Mouse (Mus musculus): ENCODE data around the gene Osbpl11. TPM values are rescaled to one million over a fixed set of nuclear protein-coding genes. Genes with fewer than 3 reads are reported as not detected.
"Not testable (repeated sequence)": the region's sequence is repeated elsewhere in the genome, so short reads cannot be mapped to it uniquely, and the experiment has no call there.

The Osbpl11 gene
- polyA plus RNA-seq, 1 experiment = 5.6 TPM

GRCm38 (mm10) chr16:33154992-33155391 is 29.9 kb upstream of the Osbpl11 start:
- no peaks in the 10 kb centered on the region; the same call in 1 of the 2 replicates for H3K4me1 ChIP-seq (ENCODE audit: control insufficient read depth, insufficient read depth, low read length)
- TF ChIP-seq POLR2A (IDR thresholded peaks at IDR 0.05; ENCODE audit: borderline replicate concordance, control insufficient read depth, low read depth, low read length) = no peak
- no peak for TF ChIP-seq CTCF (IDR thresholded peaks at IDR 0.05; ENCODE audit: control insufficient read depth, insufficient read depth, low read length)

DNA sequence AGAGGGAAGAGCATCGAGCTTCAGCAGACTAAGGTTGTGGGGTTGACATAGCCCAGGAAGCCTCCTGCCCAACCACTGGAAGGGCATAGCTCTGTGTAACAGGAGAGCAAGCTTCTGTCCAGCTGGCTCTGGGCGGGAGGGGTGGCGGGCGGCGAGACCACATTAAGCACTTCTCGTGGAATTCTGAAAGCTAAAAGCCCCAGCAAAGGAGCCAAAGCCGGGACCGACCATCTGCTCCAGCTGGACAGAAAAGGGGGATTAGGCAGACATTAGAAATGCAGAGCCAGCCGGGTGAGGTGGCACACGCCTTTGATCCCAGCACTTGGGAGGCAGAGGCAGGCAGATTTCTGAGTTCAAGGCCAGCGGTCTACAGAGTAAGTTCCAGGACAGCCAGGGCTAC is 26.9 kb upstream of the Osbpl11 start:
- 85% methylated on average over 11 of the region's 11 CpGs for WGBS
- Histone ChIP-seq H3K4me1 (ENCODE audit: control insufficient read depth, insufficient read depth, low read length) (no peaks in the 10 kb centered on the region; the same call in 1 of the 2 replicates), H3K4me3 (replicated peaks; ENCODE audit: control insufficient read depth, low read depth, low read length) (no peak overlapping the region), H3K27ac (ENCODE audit: control insufficient read depth, insufficient read depth, low read depth, low read length, poor library complexity) (no peak overlapping the region)
- no peak for TF ChIP-seq POLR2A (IDR thresholded peaks at IDR 0.05; ENCODE audit: borderline replicate concordance, control insufficient read depth, low read depth, low read length)
- no peak for TF ChIP-seq CTCF (IDR thresholded peaks at IDR 0.05; ENCODE audit: control insufficient read depth, insufficient read depth, low read length)

More at GRCm38 (mm10) chr16:33154992-33155391, 29.9 kb upstream of the Osbpl11 start:
- WGBS = 32% methylated on average over 4 of the region's 4 CpGs
- no peak overlapping the region for H3K27ac ChIP-seq (ENCODE audit: control insufficient read depth, insufficient read depth, low read depth, low read length, poor library complexity)
- H3K4me3 ChIP-seq (replicated peaks; ENCODE audit: control insufficient read depth, low read depth, low read length) = no peak overlapping the region

DNA sequence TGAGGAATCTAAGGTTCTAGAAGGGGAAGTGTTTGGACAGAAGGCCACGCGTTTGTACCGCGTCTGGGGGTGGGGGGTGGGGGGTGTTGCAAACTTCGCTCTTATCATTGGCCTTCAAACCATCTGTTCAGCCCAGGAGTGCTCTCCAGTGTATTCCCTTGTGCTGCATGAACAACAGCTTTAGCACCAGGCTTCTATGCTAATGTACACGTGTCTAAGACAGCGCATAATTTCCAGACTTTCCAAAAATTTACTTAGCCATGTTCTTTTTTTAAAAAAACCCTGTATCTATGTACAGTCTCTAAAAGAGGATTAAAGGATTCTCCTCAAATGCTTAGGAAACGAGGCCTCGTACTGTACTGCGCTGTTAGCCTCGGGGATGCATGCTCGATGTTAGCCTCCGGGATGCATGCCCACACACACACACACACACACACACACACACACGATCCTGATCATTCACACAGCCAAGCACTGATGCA is 26.2 kb upstream of the Osbpl11 start:
- Histone ChIP-seq H3K4me3 (replicated peaks; ENCODE audit: control insufficient read depth, low read depth, low read length) (no peak overlapping the region), H3K4me1 (ENCODE audit: control insufficient read depth, insufficient read depth, low read length) (no peaks in the 10 kb centered on the region; the same call in 1 of the 2 replicates), H3K27ac (ENCODE audit: control insufficient read depth, insufficient read depth, low read depth, low read length, poor library complexity) (no peak overlapping the region)
- no peak for TF ChIP-seq POLR2A (IDR thresholded peaks at IDR 0.05; ENCODE audit: borderline replicate concordance, control insufficient read depth, low read depth, low read length)
- TF ChIP-seq CTCF (IDR thresholded peaks at IDR 0.05; ENCODE audit: control insufficient read depth, insufficient read depth, low read length) = no peak
- 55% methylated on average over 14 of the region's 14 CpGs for WGBS

GRCm38 (mm10) chr16:33159363-33159762 is 25.5 kb upstream of the Osbpl11 start:
- H3K4me1 ChIP-seq (ENCODE audit: control insufficient read depth, insufficient read depth, low read length) = no peaks in the 10 kb centered on the region; the same call in 1 of the 2 replicates
- TF ChIP-seq POLR2A (IDR thresholded peaks at IDR 0.05; ENCODE audit: borderline replicate concordance, control insufficient read depth, low read depth, low read length) (no peak), CTCF (IDR thresholded peaks at IDR 0.05; ENCODE audit: control insufficient read depth, insufficient read depth, low read length) (no peak)
- WGBS = 91% methylated on average over 2 of the region's 2 CpGs
- H3K4me3 ChIP-seq (replicated peaks; ENCODE audit: control insufficient read depth, low read depth, low read length) = no peak overlapping the region
- no peak overlapping the region for H3K27ac ChIP-seq (ENCODE audit: control insufficient read depth, insufficient read depth, low read depth, low read length, poor library complexity)

GRCm38 (mm10) chr16:33163330-33164090 is 21.4 kb upstream of the Osbpl11 start:
- 78% methylated on average over 13 of the region's 13 CpGs for WGBS
- no peaks in the 10 kb centered on the region; the same call in 1 of the 2 replicates for H3K4me1 ChIP-seq (ENCODE audit: control insufficient read depth, insufficient read depth, low read length)
- H3K4me3 ChIP-seq (replicated peaks; ENCODE audit: control insufficient read depth, low read depth, low read length) = no peak overlapping the region
- H3K27ac ChIP-seq (ENCODE audit: control insufficient read depth, insufficient read depth, low read depth, low read length, poor library complexity) = no peak overlapping the region
- TF ChIP-seq CTCF (IDR thresholded peaks at IDR 0.05; ENCODE audit: control insufficient read depth, insufficient read depth, low read length) (no peak), POLR2A (IDR thresholded peaks at IDR 0.05; ENCODE audit: borderline replicate concordance, control insufficient read depth, low read depth, low read length) (no peak)

DNA sequence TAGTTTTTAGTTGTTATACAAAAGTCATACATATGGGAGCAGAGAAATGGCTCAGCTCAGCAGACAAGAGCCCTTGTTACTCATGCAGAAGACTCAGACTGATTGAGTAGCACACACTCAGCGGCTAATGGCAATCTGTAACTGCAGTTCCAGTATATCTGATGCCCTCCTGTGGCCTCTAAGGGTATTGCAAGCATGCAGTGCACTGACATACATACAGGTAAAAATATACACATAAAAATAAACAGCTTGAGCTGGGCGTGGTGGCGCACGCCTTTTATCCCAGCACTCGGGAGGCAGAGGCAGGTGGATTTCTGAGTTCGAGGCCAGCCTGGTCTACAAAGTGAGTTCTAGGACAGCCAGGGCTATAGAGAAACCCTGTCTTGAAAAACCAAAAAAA is 18.6 kb upstream of the Osbpl11 start:
- H3K4me3 ChIP-seq (replicated peaks; ENCODE audit: control insufficient read depth, low read depth, low read length); H3K4me1 ChIP-seq (ENCODE audit: control insufficient read depth, insufficient read depth, low read length); H3K27ac ChIP-seq (ENCODE audit: control insufficient read depth, insufficient read depth, low read depth, low read length, poor library complexity): not testable (repeated sequence)
- 58% methylated on average over 6 of the region's 6 CpGs for WGBS

- WGBS = 51% methylated on average over 5 of the region's 5 CpGs
- H3K4me3 ChIP-seq (replicated peaks; ENCODE audit: control insufficient read depth, low read depth, low read length) = no peak overlapping the region
- no peak overlapping the region for H3K27ac ChIP-seq (ENCODE audit: control insufficient read depth, insufficient read depth, low read depth, low read length, poor library complexity)
- H3K4me1 ChIP-seq (ENCODE audit: control insufficient read depth, insufficient read depth, low read length) = peaks cover 2% of the 10 kb centered on the region
- no peak for TF ChIP-seq POLR2A (IDR thresholded peaks at IDR 0.05; ENCODE audit: borderline replicate concordance, control insufficient read depth, low read depth, low read length)
- TF ChIP-seq CTCF (IDR thresholded peaks at IDR 0.05; ENCODE audit: control insufficient read depth, insufficient read depth, low read length) = peak; percentile 44
Observed at GRCm38 (mm10) chr16:33167537-33167936, 17.3 kb upstream of the Osbpl11 start.

DNA sequence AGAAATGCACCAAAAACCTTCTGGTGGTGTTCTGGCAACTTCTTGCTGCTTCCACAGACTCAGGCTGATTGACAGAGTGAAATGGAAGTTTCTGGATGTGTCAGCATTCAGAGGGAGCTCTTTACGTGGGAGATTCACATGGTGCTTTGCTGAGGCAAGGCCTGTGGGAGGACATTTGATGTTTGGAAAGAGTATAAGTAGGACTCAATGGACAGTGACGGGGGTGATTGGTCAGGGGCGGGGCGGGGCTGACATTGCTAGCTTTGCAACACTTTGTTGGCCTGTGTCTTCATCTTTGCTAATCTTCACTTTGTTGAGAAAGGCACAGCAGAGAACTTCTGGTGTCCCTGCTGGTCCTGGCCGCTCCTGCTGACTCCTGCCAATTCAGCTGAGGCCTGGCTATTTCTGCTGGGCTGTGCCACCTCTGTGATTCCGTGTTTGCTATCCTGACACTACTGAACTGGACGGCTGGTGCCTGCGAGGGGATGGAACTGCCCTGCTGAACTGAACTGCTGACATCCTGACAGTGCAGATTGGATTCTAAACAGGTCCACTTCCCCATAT is 15.3 kb upstream of the Osbpl11 start:
- Histone ChIP-seq H3K4me3 (replicated peaks; ENCODE audit: control insufficient read depth, low read depth, low read length) (peak overlapping the region; percentile 55), H3K4me1 (ENCODE audit: control insufficient read depth, insufficient read depth, low read length) (peaks cover 2% of the 10 kb centered on the region), H3K27ac (ENCODE audit: control insufficient read depth, insufficient read depth, low read depth, low read length, poor library complexity) (peak overlapping the region; percentile 53)
- TF ChIP-seq CTCF (IDR thresholded peaks at IDR 0.05; ENCODE audit: control insufficient read depth, insufficient read depth, low read length) (no peak), POLR2A (IDR thresholded peaks at IDR 0.05; ENCODE audit: borderline replicate concordance, control insufficient read depth, low read depth, low read length) (no peak)
- WGBS = 55% methylated on average over 8 of the region's 8 CpGs
